Comparison of ENCODE assay signal across 30 mouse cellular contexts in genomic region chr13:81316581-81316980, GRCm38 (mm10).
"Had no signal": no experiment of that assay in that cellular context is flagged by ENCODE, and none has a peak within 500 bp of the region (broad histone marks: within the 10 kb centered on the region; RNA-seq: fewer than 3 reads in every experiment).

No protein-coding gene starts in this region.

- H3K9ac ChIP-seq: limb, embryonic 12.5 days; limb, embryonic 13.5 days; limb, embryonic 15.5 days; liver, embryonic 12.5 days; liver, embryonic 13.5 days; liver, embryonic 14.5 days; liver, embryonic 15.5 days; liver, postnatal 0 days; lung, embryonic 14.5 days; lung, embryonic 15.5 days; midbrain, embryonic 12.5 days; midbrain, embryonic 13.5 days; midbrain, embryonic 15.5 days; neural tube, embryonic 12.5 days had no signal

- H3K4me2 ChIP-seq: limb, embryonic 12.5 days; limb, embryonic 13.5 days; limb, embryonic 15.5 days; liver, embryonic 12.5 days; liver, embryonic 13.5 days; liver, embryonic 15.5 days; lung, embryonic 14.5 days; lung, embryonic 15.5 days; midbrain, embryonic 12.5 days; midbrain, embryonic 13.5 days; midbrain, embryonic 15.5 days; neural tube, embryonic 12.5 days had no signal

- H3K4me3 ChIP-seq: left cerebral cortex, adult 2 months; limb, embryonic 10.5 days; limb, embryonic 12.5 days; limb, embryonic 13.5 days; limb, embryonic 15.5 days; liver, embryonic 12.5 days; liver, embryonic 13.5 days; liver, embryonic 15.5 days; lung, embryonic 15.5 days; megakaryocyte, embryonic 14.5 days; midbrain, embryonic 10.5 days; midbrain, embryonic 12.5 days; midbrain, embryonic 13.5 days; midbrain, embryonic 15.5 days; myocyte; neural tube, embryonic 12.5 days had no signal

- H3K36me3 ChIP-seq: limb, embryonic 10.5 days; limb, embryonic 12.5 days; limb, embryonic 13.5 days; limb, embryonic 15.5 days; liver, embryonic 12.5 days; liver, embryonic 13.5 days; liver, embryonic 15.5 days; lung, embryonic 15.5 days; midbrain, embryonic 12.5 days; midbrain, embryonic 13.5 days; midbrain, embryonic 15.5 days; neural tube, embryonic 12.5 days had no signal

- H3K9me3 ChIP-seq: limb, embryonic 10.5 days; limb, embryonic 12.5 days; limb, embryonic 13.5 days; limb, embryonic 15.5 days; liver, embryonic 12.5 days; liver, embryonic 13.5 days; liver, embryonic 15.5 days; lung, embryonic 15.5 days; megakaryocyte, embryonic 14.5 days; midbrain, embryonic 10.5 days; midbrain, embryonic 12.5 days; midbrain, embryonic 13.5 days; midbrain, embryonic 15.5 days; neural tube, embryonic 12.5 days had no signal

- H3K27me3 ChIP-seq: limb, embryonic 12.5 days; limb, embryonic 13.5 days; limb, embryonic 15.5 days; liver, embryonic 12.5 days; liver, embryonic 13.5 days; liver, embryonic 15.5 days; lung, embryonic 15.5 days; megakaryocyte, embryonic 14.5 days; midbrain, embryonic 12.5 days; midbrain, embryonic 13.5 days; midbrain, embryonic 15.5 days; neural tube, embryonic 12.5 days had no signal

- DNase-seq: left cerebral cortex, postnatal 4 days; liver; liver, embryonic 13.5 days; liver, postnatal 0 days; lung, adult 18-20 months; lung, adult 2 months; lung, embryonic 14.5 days; lung, postnatal 10 days; lung, postnatal 14 days; lung, postnatal 36 days; lung, postnatal 4 days; midbrain, embryonic 14.5 days had no signal

- H3K27ac ChIP-seq: left cerebral cortex, adult 2 months; limb, embryonic 10.5 days; limb, embryonic 12.5 days; limb, embryonic 13.5 days; limb, embryonic 15.5 days; liver, embryonic 12.5 days; liver, embryonic 13.5 days; liver, embryonic 14.5 days; liver, embryonic 15.5 days; lung, embryonic 15.5 days; macrophage; midbrain, embryonic 10.5 days; midbrain, embryonic 12.5 days; midbrain, embryonic 13.5 days; midbrain, embryonic 15.5 days; neural tube, embryonic 12.5 days had no signal

- H3K4me1 ChIP-seq: liver, embryonic 12.5 days; liver, embryonic 13.5 days; liver, embryonic 15.5 days; megakaryocyte, embryonic 14.5 days; midbrain, embryonic 12.5 days; midbrain, embryonic 13.5 days; midbrain, embryonic 15.5 days; neural tube, embryonic 12.5 days had no signal

- ATAC-seq: liver, embryonic 12.5 days; liver, postnatal 0 days; lung, postnatal 0 days; midbrain, embryonic 13.5 days; midbrain, embryonic 15.5 days had no signal
